Mouse (Mus musculus) lung, postnatal 4 days (tissue): ENCODE measurements around the gene Selenoi.
A peak's percentile ranks its signal among the peaks of the same experiment; 100 is the strongest.

Experiments
- DNase-seq, 2 experiments: peaks; one replicate each; pipeline ENCODE4 v3.0.0; 2021

Gene Selenoi

GRCm38 (mm10) chr5:30238533-30238932, 6.2 kb downstream of the Selenoi start:
- no peak for DNase-seq

- no peak for DNase-seq
These were observed 8.2 kb downstream of the Selenoi start for GRCm38 (mm10) chr5:30240552-30240951.

GRCm38 (mm10) chr5:30242410-30242809, 10.0 kb downstream of the Selenoi start:
- DNase-seq, result no peak

- DNase-seq, result peak in 1 of 2 experiments; percentile 16
These were observed 11.4 kb downstream of the Selenoi start for GRCm38 (mm10) chr5:30243741-30244140.

- peak in 1 of 2 experiments; percentile 34 for DNase-seq
These were observed 13.6 kb downstream of the Selenoi start for GRCm38 (mm10) chr5:30245861-30246416.

GRCm38 (mm10) chr5:30247666-30248065, 15.3 kb downstream of the Selenoi start:
- DNase-seq, result no peak

GRCm38 (mm10) chr5:30255567-30256354, 23.4 kb downstream of the Selenoi start:
- DNase-seq, result peak; percentile 14 to 36

GRCm38 (mm10) chr5:30258776-30259175, 26.4 kb downstream of the Selenoi start:
- DNase-seq, result no peak

GRCm38 (mm10) chr5:30270571-30271190, 38.3 kb downstream of the Selenoi start:
- no peak for DNase-seq

- peak; percentile 34 to 79 for DNase-seq
These were observed 39.4 kb downstream of the Selenoi start for GRCm38 (mm10) chr5:30271599-30272281.

GRCm38 (mm10) chr5:30276361-30276760, 44.0 kb downstream of the Selenoi start:
- DNase-seq, result no peak

- DNase-seq, result no peak
These were observed 46.6 kb downstream of the Selenoi start for GRCm38 (mm10) chr5:30278952-30279351.

- no peak for DNase-seq
These were observed 47.1 kb downstream of the Selenoi start for GRCm38 (mm10) chr5:30279446-30279845.

- no peak for DNase-seq
These were observed 48.5 kb downstream of the Selenoi start for GRCm38 (mm10) chr5:30280864-30281263.

- DNase-seq, result peak; percentile 22 to 47
These were observed 48.9 kb downstream of the Selenoi start, which contains the start of gene Drc1 for GRCm38 (mm10) chr5:30281291-30281732. Drc1 (plus strand) TSS chr5:30281388.

- DNase-seq, result no peak
These were observed 53.8 kb downstream of the Selenoi start for GRCm38 (mm10) chr5:30285944-30286799.

GRCm38 (mm10) chr5:30287106-30287882, 54.9 kb downstream of the Selenoi start:
- DNase-seq, result no peak
